ENCODE assay signal across 8 mouse cellular contexts in genomic region chr7:34229153-34229552, GRCm38 (mm10). TPM values are rescaled to one million over a fixed set of nuclear protein-coding genes. Genes with fewer than 3 reads are reported as not detected.
A peak's percentile ranks its signal among the peaks of the same experiment; 100 is the strongest.
DNase-seq lines count a peak whose midpoint lies in the region; ATAC-seq lines count a peak whose summit lies in the region.

No protein-coding gene starts in this region.

- peaks cover 48% of the 10 kb centered on the region for H3K4me1 ChIP-seq in kidney, embryonic 15.5 days
- peaks cover 48% of the 10 kb centered on the region for H3K4me1 ChIP-seq in embryonic facial prominence, embryonic 10.5 days
- H3K4me1 ChIP-seq in hindbrain, embryonic 16.5 days (ENCODE audit: control insufficient read depth, insufficient read depth, low read depth, low read length) = peaks cover 34% of the 10 kb centered on the region
- peaks cover 34% of the 10 kb centered on the region for H3K4me1 ChIP-seq in midbrain, embryonic 15.5 days

- H3K4me3 ChIP-seq in kidney, embryonic 15.5 days (replicated peaks) = peak overlapping the region; percentile 86
- peak overlapping the region; percentile 87 for H3K4me3 ChIP-seq in embryonic facial prominence, embryonic 10.5 days
- peak overlapping the region; percentile 71 for H3K4me3 ChIP-seq in hindbrain, embryonic 16.5 days (ENCODE audit: low read length)
- H3K4me3 ChIP-seq in midbrain, embryonic 15.5 days = peak overlapping the region; percentile 82

- H3K9ac ChIP-seq in kidney, embryonic 15.5 days = peak overlapping the region; percentile 90
- peak overlapping the region; percentile 77 for H3K9ac ChIP-seq in hindbrain, embryonic 16.5 days (ENCODE audit: low read depth, low read length)
- peak overlapping the region; percentile 61 for H3K9ac ChIP-seq in midbrain, embryonic 15.5 days

- no peaks in the 10 kb centered on the region for H3K9me3 ChIP-seq in kidney, embryonic 15.5 days (replicated peaks)
- H3K9me3 ChIP-seq in embryonic facial prominence, embryonic 10.5 days = no peaks in the 10 kb centered on the region
- H3K9me3 ChIP-seq in hindbrain, embryonic 16.5 days (ENCODE audit: control insufficient read depth, low read length) = no peaks in the 10 kb centered on the region
- H3K9me3 ChIP-seq in midbrain, embryonic 15.5 days = no peaks in the 10 kb centered on the region

- peaks cover 44% of the 10 kb centered on the region for H3K36me3 ChIP-seq in kidney, embryonic 15.5 days
- H3K36me3 ChIP-seq in embryonic facial prominence, embryonic 10.5 days (replicated peaks) = peaks cover 47% of the 10 kb centered on the region
- peaks cover 12% of the 10 kb centered on the region; the same call in 1 of the 2 replicates for H3K36me3 ChIP-seq in hindbrain, embryonic 16.5 days (ENCODE audit: control insufficient read depth, insufficient read depth, low read length)
- peaks cover 3% of the 10 kb centered on the region; the same call in 1 of the 2 replicates for H3K36me3 ChIP-seq in midbrain, embryonic 15.5 days (replicated peaks)

- WGBS in kidney, embryonic 15.5 days = 22% methylated on average over 5 of the region's 5 CpGs
- 19% methylated on average over 5 of the region's 5 CpGs for WGBS in embryonic facial prominence, embryonic 10.5 days
- 9% methylated on average over 5 of the region's 5 CpGs for WGBS in hindbrain, embryonic 16.5 days
- 13% methylated on average over 5 of the region's 5 CpGs for WGBS in midbrain, embryonic 15.5 days

- H3K27ac ChIP-seq in kidney, embryonic 15.5 days = peak overlapping the region; percentile 94
- peak overlapping the region; percentile 95 for H3K27ac ChIP-seq in embryonic facial prominence, embryonic 10.5 days (replicated peaks)
- peak overlapping the region; percentile 88 for H3K27ac ChIP-seq in hindbrain, embryonic 16.5 days (ENCODE audit: low read depth, low read length)
- H3K27ac ChIP-seq in midbrain, embryonic 15.5 days = peak overlapping the region; percentile 77

- DNase-seq in kidney, postnatal 14 days = no peak
- no peak for DNase-seq in embryonic facial prominence, embryonic 10.5 days (ENCODE audit: low spot score)
- no peak for DNase-seq in thymus, postnatal 25 days
- DNase-seq in thymus, postnatal 36 days = no peak
- DNase-seq in cerebellum, postnatal 14 days = no peak

- no peak for ATAC-seq in kidney, embryonic 15.5 days (replicated peaks; ENCODE audit: low FRiP score)
- no peak for ATAC-seq in hindbrain, embryonic 16.5 days
- no peak for ATAC-seq in midbrain, embryonic 15.5 days (replicated peaks)

- no peaks in the 10 kb centered on the region for H3K27me3 ChIP-seq in kidney, embryonic 15.5 days
- H3K27me3 ChIP-seq in embryonic facial prominence, embryonic 10.5 days (replicated peaks; ENCODE audit: low read depth, poor library complexity, severe bottlenecking) = no peaks in the 10 kb centered on the region
- no peaks in the 10 kb centered on the region for H3K27me3 ChIP-seq in hindbrain, embryonic 16.5 days (replicated peaks; ENCODE audit: control insufficient read depth, insufficient read depth, low read length)
- H3K27me3 ChIP-seq in midbrain, embryonic 15.5 days (replicated peaks) = no peaks in the 10 kb centered on the region

- H3K4me2 ChIP-seq in kidney, embryonic 15.5 days = peak overlapping the region; percentile 68
- peak overlapping the region; percentile 76 for H3K4me2 ChIP-seq in hindbrain, embryonic 16.5 days (ENCODE audit: low read length)
- H3K4me2 ChIP-seq in midbrain, embryonic 15.5 days = peak overlapping the region; percentile 80

RNA-seq across cellular contexts. Expression of gene Gpi1, which starts 1.0 kb away (rescaled TPM):
- 381 and 404 TPM in 2 replicates for polyA plus RNA-seq in kidney, embryonic 15.5 days (2015; fragmentation: Nextera tagmentation; extraction: Ambion mirVana)
- 347 and 381 TPM in 2 replicates for polyA plus RNA-seq in embryonic facial prominence, embryonic 10.5 days (2016; fragmentation: Nextera tagmentation; extraction: Ambion mirVana)
- 355 and 401 TPM in 2 replicates for polyA plus RNA-seq in hindbrain, embryonic 16.5 days (2015; fragmentation: Nextera tagmentation; extraction: Ambion mirVana)
- 245 and 254 TPM in 2 replicates for polyA plus RNA-seq in midbrain, embryonic 15.5 days (2015; fragmentation: Nextera tagmentation; extraction: Ambion mirVana)

RNA-seq across cellular contexts. Expression of gene Gm6096, which starts 21.7 kb away (rescaled TPM):
- polyA plus RNA-seq in kidney, embryonic 15.5 days (2015; fragmentation: Nextera tagmentation; extraction: Ambion mirVana) = 0.50 TPM in 1 of 2 replicates, not detected in the other
- 0.62 TPM in 1 of 2 replicates, not detected in the other for polyA plus RNA-seq in embryonic facial prominence, embryonic 10.5 days (2016; fragmentation: Nextera tagmentation; extraction: Ambion mirVana)
- 0.71 TPM in 1 of 2 replicates, not detected in the other for polyA plus RNA-seq in hindbrain, embryonic 16.5 days (2015; fragmentation: Nextera tagmentation; extraction: Ambion mirVana)
- 0.72 TPM in 1 of 2 replicates, not detected in the other for polyA plus RNA-seq in midbrain, embryonic 15.5 days (2015; fragmentation: Nextera tagmentation; extraction: Ambion mirVana)

RNA-seq across cellular contexts. Expression of gene Pdcd2l, which starts 32.7 kb away (rescaled TPM):
- polyA plus RNA-seq in kidney, embryonic 15.5 days (2015; fragmentation: Nextera tagmentation; extraction: Ambion mirVana) = 64.8 and 67.7 TPM in 2 replicates
- polyA plus RNA-seq in embryonic facial prominence, embryonic 10.5 days (2016; fragmentation: Nextera tagmentation; extraction: Ambion mirVana) = 73.5 and 80.8 TPM in 2 replicates
- 76.2 and 87.3 TPM in 2 replicates for polyA plus RNA-seq in hindbrain, embryonic 16.5 days (2015; fragmentation: Nextera tagmentation; extraction: Ambion mirVana)
- 80.2 and 86.5 TPM in 2 replicates for polyA plus RNA-seq in midbrain, embryonic 15.5 days (2015; fragmentation: Nextera tagmentation; extraction: Ambion mirVana)

RNA-seq across cellular contexts. Expression of gene Uba2, which starts 59.8 kb away (rescaled TPM):
- polyA plus RNA-seq in kidney, embryonic 15.5 days (2015; fragmentation: Nextera tagmentation; extraction: Ambion mirVana) = 221 and 223 TPM in 2 replicates
- polyA plus RNA-seq in embryonic facial prominence, embryonic 10.5 days (2016; fragmentation: Nextera tagmentation; extraction: Ambion mirVana) = 289 and 295 TPM in 2 replicates
- polyA plus RNA-seq in hindbrain, embryonic 16.5 days (2015; fragmentation: Nextera tagmentation; extraction: Ambion mirVana) = 145 and 159 TPM in 2 replicates
- polyA plus RNA-seq in midbrain, embryonic 15.5 days (2015; fragmentation: Nextera tagmentation; extraction: Ambion mirVana) = 169 and 180 TPM in 2 replicates
